Mouse (Mus musculus): ENCODE data around the gene Slc2a1. TPM values are rescaled to one million over a fixed set of nuclear protein-coding genes. Genes with fewer than 3 reads are reported as not detected.

The Slc2a1 gene
- polyA plus RNA-seq (2015; fragmentation: Nextera tagmentation; extraction: Ambion mirVana), result 25.4 and 29.6 TPM in 2 replicates

DNA sequence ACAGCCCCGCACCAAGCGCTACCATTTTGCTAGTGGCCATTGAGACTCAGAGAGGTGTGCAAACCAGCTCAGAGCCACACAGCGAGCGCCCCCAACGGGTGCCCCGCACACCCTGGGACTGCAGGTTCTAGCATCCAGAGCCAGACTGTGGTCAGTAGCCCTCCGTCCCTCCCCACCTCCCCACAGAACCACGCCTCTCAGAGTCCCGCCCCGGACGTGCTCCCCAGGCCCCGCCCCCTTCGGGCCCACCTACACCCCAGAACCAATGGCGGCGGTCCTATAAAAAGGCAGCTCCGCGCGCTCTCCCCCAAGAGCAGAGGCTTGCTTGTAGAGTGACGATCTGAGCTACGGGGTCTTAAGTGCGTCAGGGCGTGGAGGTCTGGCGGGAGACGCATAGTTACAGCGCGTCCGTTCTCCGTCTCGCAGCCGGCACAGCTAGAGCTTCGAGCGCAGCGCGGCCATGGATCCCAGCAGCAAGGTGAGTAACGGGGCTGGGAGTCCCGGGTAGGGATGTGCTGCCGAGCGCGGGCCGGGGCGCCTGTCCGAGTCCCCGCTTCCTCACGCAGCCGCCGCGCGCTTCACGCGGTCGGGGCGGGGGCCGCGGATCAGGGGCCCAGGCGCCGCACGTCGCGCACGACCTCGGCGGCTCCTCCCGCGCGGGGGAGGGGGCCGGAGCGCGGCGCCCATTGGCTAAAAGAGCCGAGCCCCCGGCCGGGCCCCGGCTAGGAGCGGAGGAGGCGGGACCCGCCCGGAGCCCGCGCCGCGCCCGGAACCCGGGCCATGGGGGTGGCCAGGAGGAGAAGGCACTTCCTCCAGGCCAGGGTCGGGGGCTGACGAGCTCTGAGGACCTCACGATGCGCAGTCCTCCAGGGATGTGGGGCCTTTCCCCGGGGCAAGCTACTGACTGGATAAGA lies at the start of gene Slc2a1:
Slc2a1 (plus strand) TSS at position 217 of the 914 bp plus-strand sequence.
- H3K9me3 ChIP-seq (ENCODE audit: low read length), result no peaks in the 10 kb centered on the region
- TF ChIP-seq EP300 (IDR thresholded peaks at IDR 0.05; ENCODE audit: low read depth) (peak; percentile 11; the same call in 1 of the 2 replicates), CTCF (IDR thresholded peaks at IDR 0.05; ENCODE audit: low read depth) (peak; percentile 64)
- peak within 1 kb of the TSS; percentile 92 for H3K4me2 ChIP-seq (ENCODE audit: low read depth, low read length)
- DNase-seq (peak; percentile 96), ATAC-seq (peak; percentile 92)
- H3K4me3 ChIP-seq (ENCODE audit: low read depth, low read length), result peak within 1 kb of the TSS; percentile 95
- peak within 1 kb of the TSS; percentile 93 for H3K9ac ChIP-seq (replicated peaks)
- peaks cover 56% of the 10 kb centered on the region for H3K4me1 ChIP-seq (ENCODE audit: insufficient read depth)
- peaks cover 9% of the 10 kb centered on the region for H3K36me3 ChIP-seq (replicated peaks; ENCODE audit: insufficient read depth, low read length)
- H3K27ac ChIP-seq (ENCODE audit: low read depth), result peak within 1 kb of the TSS; percentile 99
- no peaks in the 10 kb centered on the region for H3K27me3 ChIP-seq (ENCODE audit: insufficient read depth, low read length)
- under 1% methylated on average over 63 of the region's 88 CpGs for WGBS (ENCODE audit: insufficient replicate concordance)

DNA sequence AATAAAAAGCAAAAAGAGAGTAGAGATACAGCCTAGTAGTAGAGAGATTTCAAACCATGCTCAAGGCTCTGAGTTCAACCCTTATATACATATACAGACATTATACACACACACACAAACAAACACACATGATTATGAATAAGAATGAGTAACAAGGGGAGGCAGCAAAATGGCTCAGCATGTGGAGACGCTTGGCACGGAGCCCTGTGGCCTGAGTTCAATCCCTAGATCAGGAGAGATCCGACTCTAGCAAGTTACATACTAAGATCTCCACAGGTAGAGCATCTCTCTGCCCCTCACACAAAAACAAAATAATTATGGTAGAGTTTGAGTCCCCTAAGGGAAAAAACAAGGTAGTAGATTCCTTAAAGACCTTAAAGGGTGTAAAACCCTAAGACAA lies 41.7 kb upstream of the Slc2a1 start:
- Histone ChIP-seq H3K9ac (replicated peaks) (no peak overlapping the region), H3K4me1 (ENCODE audit: insufficient read depth) (no peaks in the 10 kb centered on the region), H3K36me3 (replicated peaks; ENCODE audit: insufficient read depth, low read length) (no peaks in the 10 kb centered on the region), H3K4me3 (ENCODE audit: low read depth, low read length) (no peak overlapping the region), H3K4me2 (ENCODE audit: low read depth, low read length) (no peak overlapping the region), H3K27ac (ENCODE audit: low read depth) (no peak overlapping the region), H3K27me3 (ENCODE audit: insufficient read depth, low read length) (peaks cover 7% of the 10 kb centered on the region), H3K9me3 (ENCODE audit: low read length) (no peaks in the 10 kb centered on the region)
- no peak for DNase-seq
- TF ChIP-seq EP300 (IDR thresholded peaks at IDR 0.05; ENCODE audit: low read depth) (no peak), CTCF (IDR thresholded peaks at IDR 0.05; ENCODE audit: low read depth) (no peak)
- 83% methylated on average over 3 of the region's 3 CpGs for WGBS (ENCODE audit: insufficient replicate concordance)
- no peak for ATAC-seq

- Histone ChIP-seq H3K27me3 (ENCODE audit: insufficient read depth, low read length) (peaks cover 8% of the 10 kb centered on the region), H3K9me3 (ENCODE audit: low read length) (no peaks in the 10 kb centered on the region), H3K27ac (ENCODE audit: low read depth) (no peak overlapping the region), H3K4me3 (ENCODE audit: low read depth, low read length) (no peak overlapping the region), H3K4me2 (ENCODE audit: low read depth, low read length) (no peak overlapping the region), H3K9ac (replicated peaks) (no peak overlapping the region), H3K4me1 (ENCODE audit: insufficient read depth) (no peaks in the 10 kb centered on the region), H3K36me3 (replicated peaks; ENCODE audit: insufficient read depth, low read length) (no peaks in the 10 kb centered on the region)
- no peak for ATAC-seq
- DNase-seq, result no peak
- 71% methylated on average over 2 of the region's 2 CpGs for WGBS (ENCODE audit: insufficient replicate concordance)
- TF ChIP-seq EP300 (IDR thresholded peaks at IDR 0.05; ENCODE audit: low read depth) (no peak), CTCF (IDR thresholded peaks at IDR 0.05; ENCODE audit: low read depth) (no peak)
These were observed 41.3 kb upstream of the Slc2a1 start for GRCm38 (mm10) chr4:119067204-119067603.

- Histone ChIP-seq H3K9ac (replicated peaks) (no peak overlapping the region), H3K4me2 (ENCODE audit: low read depth, low read length) (no peak overlapping the region), H3K27ac (ENCODE audit: low read depth) (no peak overlapping the region), H3K27me3 (ENCODE audit: insufficient read depth, low read length) (peaks cover 21% of the 10 kb centered on the region), H3K4me1 (ENCODE audit: insufficient read depth) (no peaks in the 10 kb centered on the region), H3K4me3 (ENCODE audit: low read depth, low read length) (no peak overlapping the region), H3K36me3 (replicated peaks; ENCODE audit: insufficient read depth, low read length) (no peaks in the 10 kb centered on the region), H3K9me3 (ENCODE audit: low read length) (no peaks in the 10 kb centered on the region)
- peak; percentile 56 for DNase-seq
- ATAC-seq, result peak; percentile 67
- peak; percentile 59 for TF ChIP-seq CTCF (IDR thresholded peaks at IDR 0.05; ENCODE audit: low read depth)
- no peak for TF ChIP-seq EP300 (IDR thresholded peaks at IDR 0.05; ENCODE audit: low read depth)
- 32% methylated on average over 6 of the region's 6 CpGs for WGBS (ENCODE audit: insufficient replicate concordance)
These were observed 39.6 kb upstream of the Slc2a1 start for GRCm38 (mm10) chr4:119068918-119069317.

DNA sequence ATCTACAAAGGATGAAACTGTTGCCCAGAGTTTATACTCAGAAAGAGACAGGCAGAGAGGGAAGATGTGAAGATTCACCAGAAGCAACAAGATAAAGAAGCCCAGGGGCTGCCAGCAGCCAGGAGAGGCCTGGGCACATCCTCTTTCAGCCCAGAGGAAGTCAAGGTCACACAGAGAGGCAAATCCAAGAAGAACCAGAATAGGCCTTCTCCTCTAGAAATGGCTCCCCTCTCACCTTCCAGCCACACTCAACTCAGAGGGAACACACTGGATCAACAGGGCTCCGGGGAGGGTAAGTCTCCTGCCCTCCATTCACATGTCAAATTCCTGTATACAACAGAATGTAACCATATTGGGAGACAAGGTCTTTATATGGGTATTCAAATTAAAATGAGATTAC lies 38.3 kb upstream of the Slc2a1 start:
- H3K4me2 ChIP-seq (ENCODE audit: low read depth, low read length), result no peak overlapping the region
- H3K27ac ChIP-seq (ENCODE audit: low read depth), result no peak overlapping the region
- H3K9ac ChIP-seq (replicated peaks), result no peak overlapping the region
- H3K4me3 ChIP-seq (ENCODE audit: low read depth, low read length), result no peak overlapping the region
- H3K9me3 ChIP-seq (ENCODE audit: low read length), result no peaks in the 10 kb centered on the region
- TF ChIP-seq EP300 (IDR thresholded peaks at IDR 0.05; ENCODE audit: low read depth) (no peak), CTCF (IDR thresholded peaks at IDR 0.05; ENCODE audit: low read depth) (no peak)
- no peak for ATAC-seq
- no peaks in the 10 kb centered on the region for H3K4me1 ChIP-seq (ENCODE audit: insufficient read depth)
- 79% methylated on average over 1 of the region's 1 CpGs for WGBS (ENCODE audit: insufficient replicate concordance)
- DNase-seq, result no peak
- H3K36me3 ChIP-seq (replicated peaks; ENCODE audit: insufficient read depth, low read length), result no peaks in the 10 kb centered on the region
- peaks cover 22% of the 10 kb centered on the region for H3K27me3 ChIP-seq (ENCODE audit: insufficient read depth, low read length)

GRCm38 (mm10) chr4:119070959-119071647 lies 37.4 kb upstream of the Slc2a1 start:
- Histone ChIP-seq H3K4me2 (ENCODE audit: low read depth, low read length) (no peak overlapping the region), H3K9me3 (ENCODE audit: low read length) (no peaks in the 10 kb centered on the region), H3K9ac (replicated peaks) (no peak overlapping the region), H3K4me1 (ENCODE audit: insufficient read depth) (0 out of 2 replicates have a peak, but pooled peaks cover 1% of the 10 kb centered on the region), H3K36me3 (replicated peaks; ENCODE audit: insufficient read depth, low read length) (no peaks in the 10 kb centered on the region), H3K4me3 (ENCODE audit: low read depth, low read length) (no peak overlapping the region), H3K27me3 (ENCODE audit: insufficient read depth, low read length) (peaks cover 22% of the 10 kb centered on the region), H3K27ac (ENCODE audit: low read depth) (no peak overlapping the region)
- DNase-seq (no peak), ATAC-seq (no peak)
- TF ChIP-seq CTCF (IDR thresholded peaks at IDR 0.05; ENCODE audit: low read depth) (no peak), EP300 (IDR thresholded peaks at IDR 0.05; ENCODE audit: low read depth) (no peak)
- WGBS (ENCODE audit: insufficient replicate concordance), result 49% methylated on average over 16 of the region's 16 CpGs

All from liver, postnatal 0 days (tissue).